Mouse (Mus musculus): Measurements from ENCODE around the gene Ppp1r27.
"Not testable (repeated sequence)": the region's sequence is repeated elsewhere in the genome, so short reads cannot be mapped to it uniquely, and the experiment has no call there.

Gene Ppp1r27

GRCm38 (mm10) chr11:120550810-120551440, at the start of gene Ppp1r27:
Gene Ppp1r27, minus strand, starts transcription at chr11:120551132.
- no peak for DNase-seq (ENCODE audit: low spot score)

DNA sequence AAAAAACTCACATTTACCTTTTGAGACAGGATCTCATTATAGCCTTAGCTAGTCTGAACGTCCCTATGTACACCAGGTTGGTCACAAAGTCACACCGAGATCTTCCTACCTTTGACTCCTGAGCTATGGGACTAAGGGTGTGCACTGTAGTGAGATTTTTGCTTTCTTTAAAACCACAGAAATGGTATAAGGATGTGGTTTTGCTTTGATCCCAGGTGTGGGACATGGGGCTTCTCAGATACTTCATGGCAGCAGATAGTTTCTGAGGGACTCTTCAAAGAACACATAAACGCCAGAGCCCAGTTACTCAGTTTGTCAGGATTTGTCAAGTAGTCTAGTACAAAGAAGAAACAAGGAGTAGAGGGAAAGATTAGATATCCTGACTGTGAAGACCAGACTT, 49.8 kb upstream of the Ppp1r27 start:
- DNase-seq (ENCODE audit: low spot score) = no peak

DNA sequence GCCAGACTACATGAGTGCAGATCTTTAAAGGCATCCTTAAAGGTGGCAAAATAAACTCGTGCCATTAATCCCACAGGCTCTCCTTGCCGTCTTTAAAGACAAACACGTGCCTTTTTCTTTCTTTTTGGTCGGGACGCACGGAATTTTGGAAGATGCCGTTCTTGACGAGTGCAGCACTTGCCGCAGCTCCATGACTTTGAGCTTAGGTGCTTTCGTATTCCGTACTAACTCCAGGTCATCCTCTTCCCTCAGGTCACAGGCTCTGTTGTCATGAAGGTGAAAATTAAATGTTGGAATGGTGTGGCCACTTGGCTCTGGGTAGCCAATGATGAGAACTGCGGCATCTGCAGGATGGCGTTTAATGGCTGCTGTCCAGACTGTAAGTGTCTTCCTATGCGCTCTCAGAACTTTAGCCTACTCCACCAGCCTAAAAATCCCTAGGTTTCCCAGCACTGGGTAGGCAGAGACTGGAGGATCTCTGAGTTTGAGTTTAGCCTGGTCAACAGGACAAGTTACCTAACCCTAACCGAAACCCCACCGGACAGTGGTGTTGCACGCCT, 48.1 kb upstream of the Ppp1r27 start:
- DNase-seq (ENCODE audit: low spot score) = no peak

DNA sequence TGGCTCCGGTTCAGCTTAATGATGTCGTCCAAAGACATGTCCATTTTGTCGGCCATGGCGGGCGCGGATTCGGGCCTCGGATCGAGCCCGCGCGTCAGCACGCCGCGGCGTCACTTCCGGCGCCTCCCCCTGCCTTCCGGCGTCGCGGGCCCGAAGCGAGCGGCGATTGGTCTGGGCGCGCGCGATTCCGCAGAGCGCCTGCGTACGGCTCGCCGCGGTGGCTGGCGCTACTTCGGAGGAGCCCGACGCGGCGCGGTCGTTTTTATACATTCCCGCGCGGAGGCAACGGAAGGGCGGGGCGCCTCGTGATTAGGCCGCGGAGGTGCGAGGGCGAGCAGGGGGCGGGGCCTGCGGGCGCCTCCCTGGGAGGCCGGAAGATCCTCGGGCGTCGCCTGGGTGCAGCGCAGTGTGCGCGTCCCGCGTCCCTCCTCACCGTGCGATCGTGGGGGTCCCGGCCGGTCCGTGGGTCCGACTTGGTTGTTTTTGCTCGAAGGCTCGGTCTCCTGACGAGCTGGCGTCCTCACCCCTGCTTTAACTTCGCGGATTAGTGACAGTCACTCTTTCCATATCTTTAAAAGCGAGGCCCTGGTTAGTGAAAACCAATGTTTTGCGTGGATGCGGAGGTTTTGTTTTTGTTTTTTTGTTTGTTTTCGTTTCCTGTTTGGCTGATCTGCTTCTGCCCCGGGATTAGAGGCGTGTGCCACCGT, 47.5 kb upstream of the Ppp1r27 start, which contains the start of the genes Alyref and Anapc11:
TSS of gene Alyref (minus strand) at position 83 of the 707 bp plus-strand sequence.
TSS of gene Anapc11 (plus strand) at position 139 of the 707 bp plus-strand sequence.
- peak; percentile 94 for DNase-seq (ENCODE audit: low spot score)

DNA sequence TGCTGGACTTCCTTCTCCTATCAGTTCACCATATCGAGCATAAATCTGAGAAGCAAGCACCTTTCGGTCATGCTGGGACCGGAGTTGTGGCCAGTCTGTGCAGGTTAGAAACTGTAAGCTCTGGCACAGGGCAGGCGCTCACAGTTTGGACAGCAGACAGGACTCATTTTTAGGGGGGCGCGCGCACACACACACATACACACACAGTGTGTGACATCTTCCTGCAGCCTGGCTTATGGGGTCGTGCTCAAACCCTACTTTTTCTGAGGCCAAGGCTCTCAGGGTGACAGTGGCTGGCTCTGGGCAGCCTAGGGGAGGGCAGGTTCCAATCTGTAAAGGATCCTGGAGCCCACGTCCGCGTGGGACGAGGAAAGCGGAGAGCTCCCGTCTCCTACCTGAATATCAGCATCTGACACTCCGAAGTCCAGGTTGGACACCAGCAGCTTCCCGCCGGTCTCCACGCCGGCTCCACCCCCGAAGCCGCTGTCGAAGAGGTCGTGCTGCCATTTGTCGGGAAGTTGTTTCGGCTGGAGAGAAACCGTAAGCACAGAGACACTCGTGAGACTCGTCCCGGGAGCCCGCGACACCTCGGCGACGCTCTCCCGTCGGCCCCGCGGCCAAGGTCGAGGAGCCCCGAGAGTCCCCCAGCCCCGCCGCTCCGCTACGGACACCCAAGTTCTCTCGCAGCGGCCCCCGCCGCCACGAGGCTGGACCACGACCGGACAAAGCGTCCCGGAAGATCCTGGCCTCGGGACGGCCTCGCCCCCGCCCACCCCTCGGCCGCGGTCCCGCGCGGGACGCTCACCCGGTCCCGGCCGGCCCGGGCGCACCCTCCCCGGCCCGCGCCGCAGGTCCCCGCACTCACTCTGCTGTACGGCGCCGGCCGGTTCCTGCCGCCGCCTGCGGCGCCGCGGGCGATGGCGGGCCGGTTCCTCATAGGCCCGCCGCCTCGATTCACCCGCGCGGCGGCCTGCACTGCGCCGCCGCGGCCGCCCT, 46.6 kb upstream of the Ppp1r27 start:
- no peak for DNase-seq (ENCODE audit: low spot score)

DNA sequence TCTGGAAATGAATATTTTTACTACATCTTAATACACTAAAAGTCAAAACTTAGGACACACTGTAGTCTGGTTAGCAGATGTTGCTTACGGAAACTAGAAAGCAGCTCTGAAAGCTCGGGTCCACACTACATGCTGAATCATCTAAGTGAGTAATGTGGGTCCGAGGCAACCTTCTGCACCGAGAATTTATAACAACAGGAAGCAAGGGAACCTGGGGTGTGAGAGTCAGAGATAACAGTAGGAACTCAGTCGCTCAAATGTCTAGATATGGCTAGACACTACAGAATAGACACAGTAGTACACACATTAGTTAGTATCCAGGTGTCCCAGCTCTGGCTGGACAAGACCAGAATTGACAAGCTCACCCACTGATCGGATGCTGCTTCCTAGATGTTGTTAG, 37.6 kb upstream of the Ppp1r27 start:
- no peak for DNase-seq (ENCODE audit: low spot score)

DNA sequence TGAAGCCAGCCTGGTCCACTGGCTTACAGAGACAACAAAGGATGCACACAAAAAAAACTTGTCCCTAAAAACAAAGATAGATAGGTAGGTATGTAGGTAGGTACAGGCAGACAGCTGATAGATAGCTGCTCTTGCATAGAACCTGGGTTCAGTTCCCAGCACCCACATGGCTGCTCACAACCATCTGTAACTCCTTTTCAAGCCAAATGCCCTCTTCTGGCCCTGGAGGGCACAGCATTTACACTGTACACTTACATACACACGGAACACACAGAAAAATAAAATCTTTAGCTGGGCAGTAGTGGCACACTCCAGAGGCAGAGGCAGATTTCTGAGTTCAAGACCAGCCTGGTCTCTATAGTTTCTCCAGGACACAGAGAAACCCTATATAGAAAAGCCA, 33.0 kb upstream of the Ppp1r27 start:
- DNase-seq (ENCODE audit: low spot score) = no peak

GRCm38 (mm10) chr11:120582982-120583293, 32.0 kb upstream of the Ppp1r27 start:
- DNase-seq (ENCODE audit: low spot score) = not testable (repeated sequence)

GRCm38 (mm10) chr11:120582268-120582981, 31.5 kb upstream of the Ppp1r27 start:
- DNase-seq (ENCODE audit: low spot score) = no peak

DNA sequence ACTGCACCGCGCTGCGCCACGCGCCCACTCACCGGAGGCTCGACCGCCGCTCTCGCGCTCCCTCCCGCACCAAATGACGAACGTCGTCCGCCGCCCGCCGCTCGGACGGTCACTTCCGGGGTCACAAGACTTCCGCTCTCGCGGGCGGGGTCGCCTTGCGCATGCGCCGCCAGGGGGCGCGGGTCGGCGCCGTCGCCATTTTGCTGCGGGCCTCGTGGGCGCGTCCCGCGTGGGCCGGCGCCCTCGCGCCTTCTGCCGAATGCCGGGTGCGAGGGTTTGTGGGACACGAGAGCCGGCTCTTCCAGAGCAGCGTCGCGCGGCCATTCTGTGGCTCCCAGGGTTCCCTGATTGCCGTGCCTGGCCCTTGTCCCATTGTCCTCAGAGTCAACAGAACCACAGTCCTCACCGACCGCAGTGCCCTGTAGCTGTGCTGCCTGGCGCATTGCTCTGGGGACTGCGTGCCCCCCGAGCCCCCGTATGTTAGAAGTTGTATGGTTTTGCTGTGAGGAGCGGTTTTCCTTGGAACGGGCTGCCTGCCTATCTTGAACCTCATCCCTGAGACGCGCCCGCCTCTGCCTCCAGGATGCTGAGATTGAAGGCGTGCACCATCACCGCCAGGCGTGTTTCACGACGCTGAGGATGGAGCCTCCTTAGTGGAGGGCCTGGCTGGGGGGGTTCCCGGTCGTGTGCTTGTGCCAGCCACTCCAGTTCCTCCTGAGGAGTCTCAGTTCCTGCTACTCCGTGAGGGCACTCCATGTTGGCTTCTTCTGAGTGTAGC, 30.7 kb upstream of the Ppp1r27 start, which contains the start of gene Arhgdia:
TSS of gene Arhgdia (minus strand) at position 135 of the 778 bp plus-strand sequence.
- DNase-seq (ENCODE audit: low spot score) = peak; percentile 89

DNA sequence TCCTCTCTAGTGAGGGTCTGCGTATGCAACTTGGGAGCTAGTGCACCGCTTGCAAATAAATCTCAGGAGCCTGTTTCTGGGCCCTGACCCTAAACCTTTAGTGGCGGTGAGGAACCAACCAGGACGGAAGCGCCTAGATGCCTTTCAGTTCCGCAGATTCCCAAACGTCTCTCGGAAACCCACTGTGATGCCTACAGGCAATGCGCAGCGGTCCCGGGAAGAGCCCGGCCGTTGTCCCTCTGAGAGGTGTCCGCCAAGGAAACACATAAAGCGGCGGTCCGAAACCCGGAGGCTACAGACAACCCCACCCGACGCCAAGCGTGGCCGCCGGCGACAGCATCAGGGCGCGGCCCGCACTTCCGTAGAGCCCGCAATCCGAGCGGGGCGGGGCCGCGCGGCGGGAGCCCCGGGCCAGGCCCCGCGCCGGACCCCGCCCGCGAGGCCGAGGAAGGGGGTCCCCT, 30.0 kb upstream of the Ppp1r27 start:
- DNase-seq (ENCODE audit: low spot score) = peak; percentile 51

DNA sequence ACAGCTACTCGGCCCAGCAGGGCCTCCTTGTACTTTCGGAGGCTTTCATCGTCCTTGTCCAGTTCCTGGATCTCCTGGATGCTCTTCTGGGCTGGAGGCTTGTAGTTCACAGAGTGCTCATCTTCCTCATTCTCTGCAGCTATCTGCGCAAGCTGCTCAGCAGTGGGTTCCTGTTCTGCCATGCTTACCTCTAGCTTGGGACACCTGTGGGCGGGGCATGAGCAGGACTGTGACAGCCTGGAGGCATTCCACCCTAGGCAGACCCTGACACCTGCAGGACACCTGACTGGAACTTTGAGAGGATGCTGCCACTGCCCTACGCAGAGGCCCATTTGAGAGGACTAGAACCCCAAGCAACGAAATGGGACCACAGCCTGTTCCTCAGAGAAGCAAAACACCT, 29.3 kb upstream of the Ppp1r27 start:
- DNase-seq (ENCODE audit: low spot score) = peak; percentile 55

GRCm38 (mm10) chr11:120579316-120580107, 28.6 kb upstream of the Ppp1r27 start:
- peak; percentile 75 for DNase-seq (ENCODE audit: low spot score)

DNA sequence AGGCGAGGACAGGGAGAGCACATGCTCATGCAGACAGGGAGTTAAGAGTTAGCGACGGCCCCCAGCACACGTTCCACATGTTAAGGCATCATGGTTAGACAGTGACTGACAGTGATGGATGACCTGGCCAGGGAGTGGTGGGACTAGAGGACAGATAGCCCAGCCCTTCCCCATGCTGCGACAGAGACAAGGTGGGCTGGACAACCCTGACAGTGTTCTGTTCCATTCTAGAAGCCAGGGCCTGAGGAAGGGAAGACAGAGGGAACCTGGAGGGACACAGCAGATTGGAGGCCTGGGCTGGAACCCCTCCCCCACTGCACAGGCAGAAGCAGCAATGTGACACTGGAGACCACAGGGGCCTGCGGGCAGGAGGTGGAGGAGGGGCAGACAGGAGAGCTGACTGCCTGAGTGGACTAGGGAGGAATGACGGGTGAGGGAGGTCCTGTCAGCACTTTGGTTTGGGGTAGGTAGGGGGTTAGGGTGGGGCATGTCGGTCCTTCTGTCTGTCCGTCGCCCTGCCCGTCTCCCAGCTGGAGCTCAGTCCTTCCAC, 27.8 kb upstream of the Ppp1r27 start:
- no peak for DNase-seq (ENCODE audit: low spot score)

DNA sequence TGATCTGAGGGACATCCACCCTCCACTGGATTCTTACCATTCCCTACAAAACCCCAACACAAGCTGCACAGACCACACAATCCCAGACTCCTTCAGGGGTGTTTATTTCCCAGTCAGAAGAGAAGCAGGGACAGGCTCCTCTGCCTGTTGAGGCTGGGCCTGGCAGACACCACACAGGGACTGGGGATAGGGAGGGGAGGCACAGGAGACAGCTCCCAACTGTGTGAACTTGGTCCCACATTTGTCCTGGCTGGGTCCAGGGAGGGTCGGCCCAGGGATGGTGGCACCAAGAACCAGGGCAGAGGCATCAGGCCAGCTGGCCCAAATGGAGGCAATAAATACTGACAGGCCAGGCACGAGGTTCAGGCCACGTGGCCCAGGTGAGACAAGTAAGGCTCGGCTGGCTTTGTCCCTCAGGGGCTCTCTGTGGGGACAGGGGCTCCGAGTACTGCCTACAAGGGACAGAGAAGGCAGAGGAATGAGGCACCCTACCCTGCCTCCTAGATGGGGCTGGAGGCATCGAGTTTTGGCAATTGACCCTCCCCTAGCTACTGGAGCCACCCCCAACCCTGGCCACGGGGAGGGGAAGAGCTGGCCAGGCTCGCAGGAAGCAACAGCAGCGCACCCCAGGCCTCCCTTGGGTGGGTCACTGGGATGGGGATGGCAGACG, 27.2 kb upstream of the Ppp1r27 start:
- DNase-seq (ENCODE audit: low spot score) = no peak

DNA sequence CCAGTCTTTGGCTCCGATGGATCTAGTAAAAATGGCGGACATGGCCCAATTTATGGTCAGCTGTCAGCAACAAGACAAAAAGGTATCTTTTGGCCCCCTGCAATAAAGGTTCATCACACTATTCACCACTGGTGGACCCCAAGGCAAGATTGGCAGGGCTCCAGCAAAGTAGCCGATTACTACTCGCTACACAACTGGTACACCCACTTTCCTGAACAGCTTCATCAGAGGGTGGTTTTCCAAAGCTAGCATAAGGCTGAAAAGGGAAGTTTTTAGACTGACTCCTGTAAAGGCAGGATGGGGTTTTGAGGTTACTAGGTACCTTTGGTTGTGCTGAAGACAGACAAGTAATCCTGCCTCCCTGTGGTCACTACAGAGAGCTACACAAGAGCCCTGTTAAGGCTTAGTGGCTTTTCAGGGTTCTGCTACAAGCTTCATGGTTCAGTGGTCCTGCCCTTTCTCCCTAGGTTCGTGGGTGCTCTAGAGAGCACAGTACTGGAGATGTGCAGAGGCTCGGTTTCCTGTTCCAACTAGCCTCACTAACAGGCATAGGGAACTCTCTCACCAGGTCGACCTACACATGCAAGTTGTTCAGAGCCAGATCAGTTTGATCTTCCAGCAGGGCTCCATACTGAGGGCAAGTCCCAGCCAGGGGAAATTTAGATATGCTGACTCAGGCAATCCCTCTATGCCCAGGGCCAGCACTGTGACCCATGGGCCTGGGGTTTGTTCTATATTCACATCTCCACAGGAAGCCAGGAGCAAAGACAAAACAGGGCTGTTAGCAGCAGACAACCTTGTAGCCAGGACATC, 26.5 kb upstream of the Ppp1r27 start:
- no peak for DNase-seq (ENCODE audit: low spot score)

GRCm38 (mm10) chr11:120576365-120576981, 25.5 kb upstream of the Ppp1r27 start:
- no peak for DNase-seq (ENCODE audit: low spot score)

Measured in urinary bladder, postnatal 14 days (tissue).